Mouse (Mus musculus): ENCODE data around the gene Nrp1. TPM values are rescaled to one million over a fixed set of nuclear protein-coding genes. Genes with fewer than 3 reads are reported as not detected.

Gene Nrp1
- polyA plus RNA-seq, 1 experiment from 2014 or later = 8.7 TPM

DNA sequence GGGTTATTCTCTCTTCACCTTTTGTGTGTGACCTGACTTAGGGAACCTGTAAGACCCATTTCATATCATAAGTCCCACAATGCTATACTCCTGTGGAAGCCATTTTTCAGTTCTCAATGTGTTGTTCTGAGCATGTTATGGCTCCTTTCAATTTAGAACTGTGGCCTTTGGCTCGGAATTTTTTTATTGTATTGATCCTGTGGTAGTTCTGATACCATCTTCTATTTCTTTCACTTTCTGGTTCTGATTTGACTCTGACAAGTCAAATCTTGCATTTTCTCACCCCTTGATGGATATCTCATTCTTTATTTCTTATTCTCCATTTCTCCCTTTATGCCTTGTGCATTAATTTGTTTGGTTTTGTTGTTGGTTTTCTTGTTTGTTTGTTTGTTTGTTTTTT, 167.5 kb downstream of the Nrp1 start:
- no peak overlapping the region for H3K4me2 ChIP-seq (ENCODE audit: low read depth, low read length)
- no peak for DNase-seq
- no peaks in the 10 kb centered on the region for H3K27me3 ChIP-seq (ENCODE audit: insufficient read depth, low read length)
- no peak for TF ChIP-seq CTCF (IDR thresholded peaks at IDR 0.05; ENCODE audit: low read depth)
- no peak for TF ChIP-seq EP300 (IDR thresholded peaks at IDR 0.05; ENCODE audit: low read depth)
- H3K36me3 ChIP-seq (replicated peaks; ENCODE audit: insufficient read depth, low read length) = no peaks in the 10 kb centered on the region
- WGBS (ENCODE audit: insufficient replicate concordance) = 63% methylated on average over 1 of the region's 1 CpGs
- H3K27ac ChIP-seq (ENCODE audit: low read depth) = no peak overlapping the region
- no peaks in the 10 kb centered on the region for H3K9me3 ChIP-seq (ENCODE audit: low read length)
- ATAC-seq = no peak
- H3K4me1 ChIP-seq (ENCODE audit: insufficient read depth) = no peaks in the 10 kb centered on the region
- no peak overlapping the region for H3K9ac ChIP-seq (replicated peaks)
- H3K4me3 ChIP-seq (ENCODE audit: low read depth, low read length) = no peak overlapping the region

DNA sequence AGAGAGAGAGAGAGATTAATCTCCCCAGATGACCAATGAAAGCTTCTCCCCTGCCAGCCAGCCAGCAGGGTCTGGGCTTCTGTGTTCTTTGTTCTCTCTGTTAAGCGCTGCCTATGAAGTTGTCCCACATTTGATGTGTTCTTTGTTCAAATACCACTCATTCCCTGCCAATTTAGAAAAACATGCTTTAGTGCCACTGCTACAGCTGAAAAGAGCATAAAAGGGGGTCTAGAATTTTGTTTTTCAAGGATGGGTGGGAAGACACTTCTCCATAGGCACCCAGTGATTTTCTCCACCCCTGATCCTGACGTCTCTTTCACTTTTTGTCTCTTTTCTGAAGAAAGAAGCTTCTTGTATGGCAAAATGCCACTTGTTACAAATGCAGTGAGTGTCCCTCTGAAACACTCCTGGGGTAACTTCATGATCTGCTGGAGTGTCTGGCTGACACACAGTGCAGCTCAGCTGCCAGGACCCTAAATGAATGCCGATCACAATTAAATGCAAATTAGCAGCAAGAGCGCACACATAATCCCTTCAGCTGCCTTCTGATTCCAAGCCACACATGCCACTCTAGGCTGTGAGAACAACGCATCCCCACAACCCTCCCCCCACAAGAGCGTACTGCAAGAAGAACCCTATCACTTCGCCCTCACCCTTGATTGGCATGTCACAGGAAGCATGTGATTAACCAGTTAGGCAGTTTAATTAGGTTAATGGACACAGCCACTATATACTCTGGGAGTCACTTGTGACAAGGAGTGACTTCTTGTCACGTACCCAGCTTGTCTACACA, 170.4 kb downstream of the Nrp1 start:
- no peak for ATAC-seq
- 64% methylated on average over 8 of the region's 8 CpGs for WGBS (ENCODE audit: insufficient replicate concordance)

DNA sequence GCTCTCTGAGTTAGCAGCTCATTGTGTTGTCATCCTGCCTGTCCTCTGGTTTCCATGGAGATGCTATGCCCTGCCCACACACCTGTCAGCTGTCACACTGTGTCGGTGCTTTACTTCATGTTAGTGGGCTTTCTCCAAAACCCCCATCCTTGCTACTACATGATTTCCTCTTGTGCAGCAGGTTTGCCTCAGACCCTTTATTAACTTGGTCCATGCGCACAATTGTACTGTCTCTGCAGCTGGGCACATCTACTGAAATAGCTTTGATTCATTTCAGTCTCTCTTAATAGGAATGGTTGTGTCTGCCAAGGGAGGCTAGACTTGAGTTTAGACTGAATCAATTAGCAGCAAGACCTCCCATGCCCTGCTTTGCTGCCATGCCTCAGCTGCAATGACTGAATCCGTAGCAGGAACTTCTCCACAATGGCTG, 176.1 kb downstream of the Nrp1 start:
- Histone ChIP-seq H3K4me3 (ENCODE audit: low read depth, low read length) (no peak overlapping the region), H3K9ac (replicated peaks) (no peak overlapping the region), H3K27me3 (ENCODE audit: insufficient read depth, low read length) (no peaks in the 10 kb centered on the region; the same call in 1 of the 2 replicates), H3K4me1 (ENCODE audit: insufficient read depth) (no peaks in the 10 kb centered on the region), H3K9me3 (ENCODE audit: low read length) (no peaks in the 10 kb centered on the region), H3K4me2 (ENCODE audit: low read depth, low read length) (no peak overlapping the region), H3K27ac (ENCODE audit: low read depth) (no peak overlapping the region), H3K36me3 (replicated peaks; ENCODE audit: insufficient read depth, low read length) (no peaks in the 10 kb centered on the region)
- DNase-seq = no peak
- WGBS (ENCODE audit: insufficient replicate concordance) = 60% methylated on average over 3 of the region's 3 CpGs
- TF ChIP-seq CTCF (IDR thresholded peaks at IDR 0.05; ENCODE audit: low read depth) (no peak), EP300 (IDR thresholded peaks at IDR 0.05; ENCODE audit: low read depth) (no peak)
- ATAC-seq = no peak

More for the DNA sequence above, 170.4 kb downstream of the Nrp1 start:
- H3K4me1 ChIP-seq (ENCODE audit: insufficient read depth) = no peaks in the 10 kb centered on the region
- no peak overlapping the region for H3K4me2 ChIP-seq (ENCODE audit: low read depth, low read length)
- DNase-seq = no peak
- TF ChIP-seq EP300 (IDR thresholded peaks at IDR 0.05; ENCODE audit: low read depth) (no peak), CTCF (IDR thresholded peaks at IDR 0.05; ENCODE audit: low read depth) (no peak)
- H3K27ac ChIP-seq (ENCODE audit: low read depth) = no peak overlapping the region
- no peaks in the 10 kb centered on the region for H3K36me3 ChIP-seq (replicated peaks; ENCODE audit: insufficient read depth, low read length)
- H3K9me3 ChIP-seq (ENCODE audit: low read length) = no peaks in the 10 kb centered on the region
- H3K27me3 ChIP-seq (ENCODE audit: insufficient read depth, low read length) = no peaks in the 10 kb centered on the region; the same call in 1 of the 2 replicates
- no peak overlapping the region for H3K4me3 ChIP-seq (ENCODE audit: low read depth, low read length)
- H3K9ac ChIP-seq (replicated peaks) = no peak overlapping the region

DNA sequence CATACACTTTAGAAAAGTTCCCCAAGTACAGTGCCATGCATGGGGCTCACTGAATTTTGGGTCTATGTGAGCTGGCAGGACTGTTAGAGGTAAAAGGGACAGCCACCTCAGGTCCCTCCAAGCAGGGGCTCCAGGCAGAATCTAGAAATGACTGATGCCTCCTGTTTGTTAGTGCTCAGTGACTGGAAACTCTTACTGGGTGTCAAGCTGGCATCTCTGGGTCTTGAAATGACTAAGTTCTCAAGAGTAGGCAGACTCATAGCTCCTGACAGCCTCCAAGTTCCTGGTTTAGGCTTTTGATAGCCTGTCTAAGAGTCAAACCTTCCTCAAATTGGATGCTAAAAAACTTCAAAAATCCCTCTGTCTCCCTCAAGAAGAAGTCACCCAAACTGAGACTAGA, 177.3 kb downstream of the Nrp1 start:
- no peak overlapping the region for H3K4me3 ChIP-seq (ENCODE audit: low read depth, low read length)
- TF ChIP-seq CTCF (IDR thresholded peaks at IDR 0.05; ENCODE audit: low read depth) (no peak), EP300 (IDR thresholded peaks at IDR 0.05; ENCODE audit: low read depth) (no peak)
- H3K9me3 ChIP-seq (ENCODE audit: low read length) = no peaks in the 10 kb centered on the region
- H3K27ac ChIP-seq (ENCODE audit: low read depth) = no peak overlapping the region
- no peak overlapping the region for H3K9ac ChIP-seq (replicated peaks)
- H3K36me3 ChIP-seq (replicated peaks; ENCODE audit: insufficient read depth, low read length) = no peaks in the 10 kb centered on the region
- DNase-seq (no peak), ATAC-seq (no peak)
- no peaks in the 10 kb centered on the region; the same call in 1 of the 2 replicates for H3K27me3 ChIP-seq (ENCODE audit: insufficient read depth, low read length)
- no peaks in the 10 kb centered on the region for H3K4me1 ChIP-seq (ENCODE audit: insufficient read depth)
- no peak overlapping the region for H3K4me2 ChIP-seq (ENCODE audit: low read depth, low read length)

DNA sequence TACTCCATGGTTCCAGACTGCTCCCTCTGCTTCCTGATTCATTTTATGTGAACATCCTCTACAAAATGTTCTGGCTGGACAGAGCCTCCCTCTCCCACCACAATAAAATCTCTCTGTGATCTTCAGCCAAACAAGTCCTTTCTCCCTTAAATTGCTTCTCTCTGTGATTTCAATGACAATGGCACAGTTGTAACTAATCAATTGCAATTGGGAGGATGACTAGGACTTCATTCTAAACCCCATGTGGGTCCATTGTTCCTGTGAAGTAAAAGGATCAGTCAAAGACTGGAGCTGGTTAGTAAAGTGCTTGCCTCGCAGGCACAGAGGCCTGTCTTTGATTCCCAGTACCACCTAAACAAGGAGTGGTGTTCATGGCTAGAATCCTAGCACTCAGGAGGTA, 180.0 kb downstream of the Nrp1 start:
- no peak overlapping the region for H3K4me2 ChIP-seq (ENCODE audit: low read depth, low read length)
- DNase-seq (no peak), ATAC-seq (no peak)
- WGBS (ENCODE audit: insufficient replicate concordance) = 56% methylated on average over 1 of the region's 1 CpGs
- no peaks in the 10 kb centered on the region for H3K36me3 ChIP-seq (replicated peaks; ENCODE audit: insufficient read depth, low read length)
- no peak overlapping the region for H3K9ac ChIP-seq (replicated peaks)
- H3K27me3 ChIP-seq (ENCODE audit: insufficient read depth, low read length) = no peaks in the 10 kb centered on the region
- H3K27ac ChIP-seq (ENCODE audit: low read depth) = no peak overlapping the region
- no peak for TF ChIP-seq CTCF (IDR thresholded peaks at IDR 0.05; ENCODE audit: low read depth)
- no peak for TF ChIP-seq EP300 (IDR thresholded peaks at IDR 0.05; ENCODE audit: low read depth)
- H3K4me1 ChIP-seq (ENCODE audit: insufficient read depth) = no peaks in the 10 kb centered on the region
- H3K9me3 ChIP-seq (ENCODE audit: low read length) = no peaks in the 10 kb centered on the region
- no peak overlapping the region for H3K4me3 ChIP-seq (ENCODE audit: low read depth, low read length)

DNA sequence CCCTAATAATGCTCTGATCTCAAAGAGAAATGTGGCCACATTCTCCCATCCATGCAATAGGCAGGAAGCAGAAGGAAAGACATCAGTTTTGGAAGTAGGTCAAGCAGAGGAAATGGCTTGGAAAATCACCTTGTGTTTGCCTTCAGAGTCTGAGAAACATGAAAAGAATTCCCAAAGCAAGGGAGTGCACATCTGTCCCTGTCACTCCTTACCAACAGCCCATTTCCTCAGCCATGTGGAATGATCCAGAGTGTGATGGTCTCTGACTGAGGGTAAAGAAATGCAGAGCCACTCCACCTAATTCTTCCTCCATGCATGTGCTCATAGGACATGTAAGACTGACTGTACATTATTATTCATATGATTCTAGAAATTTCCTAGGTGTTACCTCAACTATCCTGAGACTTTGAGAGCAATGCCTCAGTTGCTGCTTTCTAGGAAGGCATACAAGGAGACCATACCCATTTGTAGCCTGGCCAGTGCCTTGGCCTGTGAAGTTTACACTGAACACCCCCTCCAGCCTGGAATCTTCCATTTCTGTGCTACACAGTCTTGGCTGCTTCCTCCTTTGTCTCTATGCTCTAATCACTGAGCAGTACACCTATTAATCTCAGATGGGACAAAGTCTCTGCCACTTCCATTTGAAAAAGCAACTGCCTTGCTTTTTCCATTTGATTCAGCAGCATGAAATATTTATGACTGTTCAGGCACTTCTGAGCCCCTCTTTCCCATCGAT, 183.1 kb downstream of the Nrp1 start:
- ATAC-seq (no peak), DNase-seq (no peak)
- no peaks in the 10 kb centered on the region for H3K4me1 ChIP-seq (ENCODE audit: insufficient read depth)
- no peaks in the 10 kb centered on the region for H3K36me3 ChIP-seq (replicated peaks; ENCODE audit: insufficient read depth, low read length)
- H3K9me3 ChIP-seq (ENCODE audit: low read length) = no peaks in the 10 kb centered on the region
- no peaks in the 10 kb centered on the region for H3K27me3 ChIP-seq (ENCODE audit: insufficient read depth, low read length)
- 32% methylated on average over 1 of the region's 1 CpGs for WGBS (ENCODE audit: insufficient replicate concordance)
- H3K4me2 ChIP-seq (ENCODE audit: low read depth, low read length) = no peak overlapping the region
- no peak overlapping the region for H3K4me3 ChIP-seq (ENCODE audit: low read depth, low read length)
- TF ChIP-seq EP300 (IDR thresholded peaks at IDR 0.05; ENCODE audit: low read depth) (no peak), CTCF (IDR thresholded peaks at IDR 0.05; ENCODE audit: low read depth) (no peak)
- no peak overlapping the region for H3K9ac ChIP-seq (replicated peaks)
- no peak overlapping the region for H3K27ac ChIP-seq (ENCODE audit: low read depth)

Data from liver, postnatal 0 days (tissue).